Mouse (Mus musculus): ENCODE data around the gene Arhgap18.
A peak's percentile ranks its signal among the peaks of the same experiment; 100 is the strongest.
"Not testable (repeated sequence)": the region's sequence is repeated elsewhere in the genome, so short reads cannot be mapped to it uniquely, and the experiment has no call there.

The Arhgap18 gene

DNA sequence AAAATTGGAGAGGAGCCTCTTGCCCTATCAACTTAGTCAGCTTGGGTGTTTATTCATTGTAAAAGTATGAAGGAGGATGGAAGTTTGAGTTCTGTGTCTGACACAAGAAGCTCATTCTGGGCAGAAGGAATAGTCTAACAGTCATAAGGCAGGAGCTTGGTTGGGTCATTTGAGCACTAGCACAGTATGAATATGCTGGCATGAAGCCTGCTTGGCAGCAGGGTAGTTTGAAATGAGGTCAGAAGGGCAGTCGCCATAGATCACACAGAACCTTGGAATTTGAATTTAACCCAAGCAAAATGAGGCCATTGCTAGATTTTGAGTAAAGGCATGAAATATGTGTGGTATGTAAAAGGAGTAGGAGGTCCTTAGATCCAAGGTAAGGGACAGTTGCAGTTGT, 139.9 kb downstream of the Arhgap18 start:
- DNase-seq (ENCODE audit: extremely low spot score, low read depth, low spot score), result no peak

DNA sequence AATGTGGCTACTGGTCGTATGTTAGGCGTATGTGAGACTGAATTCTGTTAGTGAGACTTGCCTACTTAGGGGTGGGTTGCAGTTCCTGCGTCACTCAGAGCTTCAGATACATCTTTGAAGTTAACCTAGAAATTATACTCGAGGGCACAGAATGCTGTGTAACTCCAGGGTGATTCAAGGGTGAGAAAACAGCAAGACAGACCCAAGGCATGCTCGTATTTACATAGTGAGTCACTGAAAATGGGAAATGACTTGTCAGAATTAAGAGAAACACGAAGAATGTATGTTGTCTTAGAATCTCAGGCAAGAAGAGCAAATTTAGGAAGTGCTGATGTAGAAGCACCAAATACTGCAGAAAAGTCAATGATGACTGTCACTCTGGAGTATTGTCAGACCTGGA, 142.5 kb downstream of the Arhgap18 start:
- DNase-seq (ENCODE audit: extremely low spot score, low read depth, low spot score), result no peak

DNA sequence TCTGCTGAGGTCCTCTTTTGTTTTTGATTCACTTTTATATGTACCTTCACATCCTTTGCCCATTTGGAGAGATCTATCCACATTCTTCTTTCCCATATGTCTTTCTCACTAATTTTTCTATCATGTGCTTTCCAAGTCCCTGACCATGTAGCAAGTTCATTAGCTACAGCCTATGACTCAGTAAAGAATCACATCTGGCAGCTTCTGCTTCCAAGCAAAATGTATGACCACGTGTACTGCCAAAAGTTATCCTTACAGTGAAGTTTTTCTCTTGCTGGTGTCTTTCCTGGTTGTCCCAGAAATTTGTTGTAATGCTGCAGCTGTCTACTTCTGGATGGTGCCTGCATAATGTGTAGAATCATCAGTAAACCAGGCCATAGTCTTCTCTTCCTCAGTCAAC, 147.2 kb downstream of the Arhgap18 start:
- no peak for DNase-seq (ENCODE audit: extremely low spot score, low read depth, low spot score)

DNA sequence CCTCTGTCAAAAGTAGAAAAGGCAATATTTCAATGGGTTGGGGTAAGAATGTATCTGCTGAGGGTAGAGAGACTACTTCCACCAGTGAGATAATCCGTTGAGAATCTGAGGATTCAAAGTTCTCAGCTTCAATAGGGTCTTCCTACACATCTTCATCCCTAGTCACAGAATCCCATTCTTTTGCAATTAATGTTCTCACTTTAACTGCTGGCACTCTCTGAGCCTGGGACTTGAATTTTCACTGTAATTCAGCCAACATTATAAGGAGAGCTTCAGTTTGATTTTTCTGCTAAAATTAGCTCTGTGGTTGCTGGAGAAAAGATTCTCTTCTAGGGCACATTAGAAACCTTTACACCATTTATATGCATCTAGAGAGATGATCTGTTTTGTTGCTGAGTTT, 150.6 kb downstream of the Arhgap18 start:
- no peak for DNase-seq (ENCODE audit: extremely low spot score, low read depth, low spot score)

DNA sequence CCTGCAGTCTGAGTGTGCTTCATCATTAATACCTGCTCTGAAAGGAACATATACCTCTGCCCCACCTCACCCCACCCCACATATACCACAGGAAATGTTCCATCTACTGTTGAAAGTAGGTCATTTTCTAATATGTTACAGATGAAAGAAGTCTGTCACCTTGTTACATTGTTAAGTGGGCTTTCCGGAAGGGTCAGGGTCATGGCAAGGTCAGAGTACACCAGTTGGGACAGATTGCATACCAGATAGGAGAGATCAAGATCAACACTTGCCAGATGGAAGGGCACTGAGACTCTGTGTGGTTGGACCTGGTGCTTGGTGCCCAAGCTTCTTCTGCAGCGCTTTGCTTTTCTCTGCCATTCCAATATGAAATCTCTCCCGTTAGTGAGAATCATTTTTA, 158.0 kb downstream of the Arhgap18 start:
- DNase-seq (ENCODE audit: extremely low spot score, low read depth, low spot score), result no peak

DNA sequence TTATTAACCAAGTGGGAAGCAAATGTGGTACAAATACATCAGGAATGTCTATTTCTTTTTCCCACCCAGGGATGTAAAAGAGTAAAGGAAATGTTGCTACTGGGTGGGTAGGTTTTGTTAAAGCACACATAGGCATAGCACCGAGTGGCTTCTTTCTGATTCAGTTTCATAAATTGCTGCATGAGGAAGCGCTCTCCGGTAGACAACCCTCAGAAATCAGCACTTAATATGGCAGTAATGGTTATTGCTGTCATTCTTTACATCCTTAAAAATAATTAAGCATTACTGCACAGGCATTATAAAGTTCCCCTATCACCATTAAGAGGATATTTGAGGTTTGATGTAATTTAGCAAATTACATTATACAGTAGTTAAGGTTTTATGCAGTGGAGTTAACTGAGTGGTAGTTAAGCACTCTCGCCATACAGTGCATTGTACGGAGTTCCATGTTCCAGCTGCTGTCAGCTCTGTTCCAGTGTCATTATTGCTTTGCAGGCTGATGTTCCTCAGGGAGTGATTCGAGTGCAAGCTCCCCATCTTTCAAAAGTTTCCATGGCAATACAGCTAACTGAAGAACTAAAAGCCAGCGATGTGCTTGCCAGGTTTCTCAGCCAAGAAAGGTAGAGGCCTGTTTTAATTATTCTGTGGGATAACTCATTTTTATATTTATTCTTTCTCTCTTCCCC, 159.0 kb downstream of the Arhgap18 start:
- DNase-seq (ENCODE audit: extremely low spot score, low read depth, low spot score), result no peak

DNA sequence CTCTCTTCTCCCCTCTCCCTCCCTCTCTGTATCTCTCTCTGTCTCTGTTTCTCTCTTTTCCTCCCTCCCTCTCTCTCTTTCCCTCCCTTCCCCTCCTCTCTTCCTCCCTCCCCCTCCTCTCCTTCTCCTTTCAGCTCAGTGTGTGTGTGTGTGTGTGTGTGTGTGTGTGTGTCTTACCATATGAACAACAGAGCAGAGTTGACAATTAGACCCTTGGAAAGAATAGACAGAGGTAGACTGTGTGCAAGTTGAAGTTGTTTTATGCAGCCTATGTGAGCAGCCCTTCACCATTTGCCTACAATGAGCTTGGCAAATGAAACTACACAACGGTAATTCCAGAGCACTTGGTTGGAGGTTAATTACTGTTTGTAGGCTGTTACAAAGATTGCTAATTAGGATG, 159.6 kb downstream of the Arhgap18 start:
- no peak for DNase-seq (ENCODE audit: extremely low spot score, low read depth, low spot score)

DNA sequence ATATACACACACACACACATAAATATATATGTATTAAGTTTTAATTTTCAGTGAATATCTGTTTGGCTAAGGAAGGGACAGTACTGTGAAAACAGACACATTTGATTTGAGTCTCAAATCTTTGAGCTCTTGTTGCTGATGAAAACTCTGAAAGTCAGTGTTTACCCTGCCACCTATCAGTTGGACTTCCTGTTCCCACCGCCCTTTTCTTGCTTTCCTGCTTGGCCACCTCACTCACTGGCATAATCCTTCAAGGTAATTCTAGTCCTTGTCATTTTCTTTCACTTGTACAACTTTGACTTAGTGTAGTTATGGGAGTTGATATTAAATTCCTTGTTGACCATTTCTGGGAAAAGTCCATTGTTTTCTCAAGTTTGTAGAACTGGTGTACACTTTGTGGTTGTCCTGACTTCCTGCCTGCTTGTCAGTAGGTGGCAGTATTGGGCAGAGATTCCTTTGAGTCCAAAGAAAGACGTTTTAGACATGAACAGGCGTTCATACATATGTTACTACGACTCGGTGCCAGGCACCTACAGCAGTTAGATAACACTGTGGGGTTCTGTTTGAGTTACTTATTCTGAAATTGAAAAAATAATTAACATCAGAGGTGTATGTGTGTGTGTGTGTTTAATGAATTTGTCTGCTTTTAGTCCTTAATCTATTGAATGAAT, 166.2 kb downstream of the Arhgap18 start:
- DNase-seq (ENCODE audit: extremely low spot score, low read depth, low spot score), result peak; percentile 64

DNA sequence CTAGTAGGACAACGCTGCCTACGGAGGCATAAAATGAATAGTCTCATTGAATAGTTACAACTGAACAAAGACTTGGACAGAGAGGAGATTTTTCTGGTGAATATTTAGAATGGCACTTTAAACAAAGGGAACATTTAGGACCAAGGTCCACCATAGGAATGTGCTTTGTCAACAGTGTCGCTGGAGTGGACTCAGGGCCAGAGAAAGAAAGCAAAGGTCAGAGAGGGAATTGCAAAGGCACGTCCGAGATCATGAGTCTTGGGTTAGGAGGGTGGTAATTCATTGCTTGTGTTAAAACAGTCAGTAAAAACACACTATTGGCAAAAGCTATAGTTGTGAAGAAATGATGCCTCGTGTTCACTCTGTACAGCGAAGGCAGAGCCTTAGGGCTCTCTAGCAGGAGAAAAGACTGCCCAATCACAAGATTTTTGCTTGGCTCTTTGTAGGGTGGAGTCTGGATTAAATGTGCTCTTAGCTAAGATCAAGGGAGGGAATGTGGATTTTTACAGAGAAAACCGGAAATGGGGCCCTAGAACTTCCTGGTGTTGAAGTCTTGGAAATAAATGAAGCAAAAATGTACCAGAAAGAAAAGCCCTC, 167.3 kb downstream of the Arhgap18 start:
- DNase-seq (ENCODE audit: extremely low spot score, low read depth, low spot score), result no peak

DNA sequence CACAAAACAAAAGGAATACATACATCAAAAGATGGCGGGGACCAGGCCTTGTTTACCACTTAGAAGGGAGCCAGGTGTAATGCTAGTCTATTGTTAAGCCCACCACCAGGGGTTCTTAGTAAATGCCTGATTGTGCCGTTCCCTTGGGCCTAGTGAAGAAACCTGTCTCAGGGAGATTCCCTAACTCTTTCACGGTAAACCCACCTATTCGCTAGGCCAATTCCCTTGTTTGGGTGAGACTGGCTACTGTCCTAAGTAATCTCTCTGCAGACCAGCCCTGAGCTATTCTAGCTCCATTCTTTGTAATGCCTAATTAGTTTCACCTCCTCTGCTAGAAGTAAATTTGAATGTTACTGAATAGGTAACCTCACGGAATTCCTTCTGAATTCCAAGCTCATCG, 182.8 kb downstream of the Arhgap18 start:
- not testable (repeated sequence) for DNase-seq (ENCODE audit: extremely low spot score, low read depth, low spot score)

DNA sequence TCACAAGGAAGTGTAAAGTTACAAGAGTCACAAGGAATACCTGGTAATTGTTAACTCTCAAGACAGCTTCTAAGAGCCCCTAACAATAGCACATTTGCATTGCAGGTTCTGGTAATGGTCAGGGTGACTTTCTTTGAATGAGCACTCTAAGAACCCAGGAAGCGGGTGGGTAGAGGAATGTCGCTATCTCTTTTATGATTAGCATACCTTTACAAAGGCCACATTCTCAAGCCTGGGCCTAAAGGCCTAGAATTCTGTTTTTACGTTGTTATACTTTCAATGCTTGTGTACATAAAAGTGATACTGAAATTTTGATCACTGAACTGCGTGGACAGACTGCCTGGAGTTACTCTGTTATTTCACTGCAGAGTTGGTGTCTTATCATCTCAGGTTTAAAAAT, 185.2 kb downstream of the Arhgap18 start:
- not testable (repeated sequence) for DNase-seq (ENCODE audit: extremely low spot score, low read depth, low spot score)

DNA sequence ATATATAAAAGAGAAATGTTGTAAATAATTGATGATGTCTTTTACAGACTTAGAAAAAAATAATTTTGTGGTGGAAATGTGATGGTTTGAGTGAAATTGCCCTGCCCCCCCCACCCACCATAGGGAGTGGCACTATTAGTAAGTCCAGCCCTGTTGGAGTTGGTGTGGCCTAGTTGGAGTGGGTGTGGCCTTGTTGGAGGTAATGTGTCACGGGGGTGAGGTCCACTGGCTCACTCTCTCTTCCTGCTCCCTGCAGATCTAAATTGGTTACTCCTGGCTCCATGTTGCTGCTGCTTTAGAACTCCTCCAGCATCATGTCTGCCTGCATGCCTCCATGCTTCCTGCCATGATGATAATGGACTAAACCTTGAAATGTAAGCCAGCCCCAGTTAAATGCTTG, 186.3 kb downstream of the Arhgap18 start:
- no peak for DNase-seq (ENCODE audit: extremely low spot score, low read depth, low spot score)

DNA sequence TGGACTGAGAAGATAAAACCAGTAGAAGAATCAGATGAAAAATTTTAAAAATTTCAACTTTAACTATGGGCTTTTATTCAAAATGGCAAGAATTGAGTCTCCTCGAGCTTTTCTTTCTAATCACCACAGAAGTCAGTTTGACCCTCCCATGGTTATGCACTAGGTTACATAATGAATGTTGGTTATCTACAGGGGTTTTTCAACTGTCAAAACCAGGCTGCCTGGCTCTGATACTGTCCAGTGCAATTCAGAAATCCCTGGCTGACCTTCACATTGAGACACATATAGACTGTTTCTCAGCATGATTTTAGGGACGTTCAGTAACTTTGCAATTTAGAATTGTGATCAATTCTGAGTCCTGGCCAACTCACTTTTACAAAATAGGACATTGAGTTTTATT, 195.1 kb downstream of the Arhgap18 start:
- DNase-seq (ENCODE audit: extremely low spot score, low read depth, low spot score), result no peak

DNA sequence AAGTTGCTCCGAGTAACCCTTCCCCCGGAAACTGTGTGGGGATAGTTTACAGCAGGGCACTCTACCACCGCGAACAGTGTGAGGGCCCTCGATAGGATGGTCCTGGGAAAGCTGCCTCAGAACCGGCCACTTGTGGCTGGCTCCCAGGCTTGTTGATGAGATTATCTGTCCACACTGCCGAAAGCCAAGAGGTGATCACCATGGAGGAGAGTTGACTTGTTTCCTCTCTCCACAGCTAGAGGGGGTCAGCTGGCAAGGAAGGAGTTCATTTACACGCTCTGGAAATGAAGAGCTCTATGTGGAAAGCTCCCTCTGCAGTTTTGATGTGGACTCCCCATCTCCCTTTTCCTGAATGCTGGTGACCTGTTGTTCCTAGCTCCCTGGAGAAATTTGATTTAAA, 196.4 kb downstream of the Arhgap18 start:
- DNase-seq (ENCODE audit: extremely low spot score, low read depth, low spot score), result no peak

DNA sequence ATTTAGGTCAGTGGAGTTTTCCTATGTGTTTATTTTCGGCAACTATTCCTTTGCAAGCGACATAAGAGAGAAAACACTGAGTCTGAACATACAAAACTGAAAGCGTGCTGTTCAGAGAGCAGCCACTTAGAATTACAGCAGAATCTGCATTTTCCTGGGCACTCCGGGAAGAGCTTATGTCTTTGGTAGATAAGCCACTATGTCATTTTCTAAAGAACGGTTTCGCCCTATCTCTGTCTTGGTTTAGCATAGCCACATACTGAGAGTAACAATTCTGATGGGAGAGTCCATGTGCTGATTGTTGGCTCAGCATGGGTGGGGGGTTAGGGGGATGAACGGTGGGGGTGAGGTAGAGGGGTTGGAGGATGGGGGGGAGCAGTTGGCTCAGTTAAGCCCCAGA, 197.2 kb downstream of the Arhgap18 start:
- DNase-seq (ENCODE audit: extremely low spot score, low read depth, low spot score), result no peak

DNA sequence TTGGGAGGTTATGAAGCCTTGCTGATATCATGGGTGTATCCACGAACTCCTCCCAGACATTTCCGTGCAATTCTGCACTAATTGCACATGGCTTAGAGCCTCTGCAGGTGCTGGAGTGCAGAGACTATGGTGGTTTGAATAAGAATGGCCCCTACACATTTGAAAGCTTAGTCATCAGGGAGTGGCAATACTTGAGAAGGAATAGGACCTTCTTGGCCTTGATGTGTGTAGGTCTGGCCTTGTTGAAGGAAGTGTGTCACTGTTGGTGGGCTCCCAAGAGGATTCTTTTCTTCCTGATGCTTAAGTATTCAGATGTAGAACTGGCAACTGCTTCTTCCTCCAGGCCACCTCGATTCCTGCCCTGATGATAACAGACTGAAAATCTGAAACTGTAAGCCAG, 205.3 kb downstream of the Arhgap18 start:
- DNase-seq (ENCODE audit: extremely low spot score, low read depth, low spot score), result no peak

Data from hindlimb bud, embryonic 11.5 days (tissue).